Mouse (Mus musculus) left cerebral cortex, adult 9 months (tissue): ENCODE measurements at regions not wholly inside any gene's neighbourhood (a gene's known extent, or its start where the extent isn't known, plus 50 kb on each side); places are given as distances from the start of the nearest gene placed in this dataset.
A peak's percentile ranks its signal among the peaks of the same experiment; 100 is the strongest.

Source experiments
- DNase-seq, 2 experiments: peaks; one replicate each; pipeline ENCODE4 v3.0.0; 2022; ENCODE audit warnings: low spot score in 2 of 2

- DNase-seq = no peak
These were observed 133.2 kb upstream of the Flrt2 start for GRCm38 (mm10) chr12:95558706-95559406.

- no peak for DNase-seq
These were observed 128.6 kb upstream of the Flrt2 start for GRCm38 (mm10) chr12:95563431-95563830.

GRCm38 (mm10) chr12:95576772-95577171 lies 115.3 kb upstream of the Flrt2 start:
- DNase-seq = no peak

GRCm38 (mm10) chr12:95589011-95589410 lies 103.0 kb upstream of the Flrt2 start:
- no peak for DNase-seq

- no peak for DNase-seq
These were observed 72.7 kb upstream of the Flrt2 start for GRCm38 (mm10) chr12:95619281-95619680.

GRCm38 (mm10) chr12:95631029-95631428 lies 61.0 kb upstream of the Flrt2 start:
- peak in 1 of 2 experiments; percentile 42 for DNase-seq

- DNase-seq = no peak
These were observed 55.4 kb upstream of the Flrt2 start for GRCm38 (mm10) chr12:95636647-95637046.

GRCm38 (mm10) chr12:95639892-95640291 lies 52.1 kb upstream of the Flrt2 start:
- no peak for DNase-seq

GRCm38 (mm10) chr12:95641628-95642027 lies 50.4 kb upstream of the Flrt2 start:
- DNase-seq = no peak
